Mouse (Mus musculus): ENCODE measurements around the gene Tcerg1l.

DNA sequence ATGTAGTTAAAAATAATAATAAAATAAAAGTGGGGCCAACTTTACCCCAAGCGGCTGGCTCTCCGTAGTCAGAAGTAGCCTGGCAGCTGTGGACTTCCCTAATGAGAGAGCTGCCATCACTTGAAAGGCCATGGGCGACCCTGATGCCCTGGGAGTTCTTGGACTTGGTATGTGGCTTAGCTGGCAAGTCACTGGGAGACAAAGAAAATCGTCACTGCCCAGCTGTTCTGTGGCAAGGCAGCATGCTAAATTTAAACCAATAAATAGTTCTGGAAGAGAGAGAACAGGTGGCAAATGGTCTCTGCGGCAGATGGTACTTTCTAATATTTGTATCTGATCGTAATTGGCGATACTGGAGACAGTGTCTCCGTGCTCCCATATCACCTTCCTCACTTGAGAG lies 40.1 kb downstream of the Tcerg1l start:
- TF ChIP-seq CTCF (conservative IDR thresholded peaks at IDR 0.05; ENCODE audit: insufficient read depth, insufficient read length, low read depth, low read length) (no peak), POLR2A (IDR thresholded peaks at IDR 0.05; ENCODE audit: low read depth, low read length) (no peak)
